Mouse (Mus musculus) adrenal gland, postnatal 0 days (tissue): ENCODE data around the gene Adh4. TPM values are rescaled to one million over a fixed set of nuclear protein-coding genes. Genes with fewer than 3 reads are reported as not detected.

Source experiments
- polyA plus RNA-seq: library from polyadenylated mRNA; unstranded; fragments of >200 nt; fragmentation: Nextera tagmentation; extraction: Ambion mirVana; gene quantifications from 2 replicates; pipeline ENCODE4 v1.2.1, GENCODE M21; 2015

Gene Adh4
- polyA plus RNA-seq, result 0.50 TPM in 1 of 2 replicates, not detected in the other

GRCm38 (mm10) chr3:138415121-138415690 is at the start of gene Adh4:
Gene Adh4 (plus strand): TSS chr3:138415466.

GRCm38 (mm10) chr3:138442612-138443464 is 27.6 kb downstream of the Adh4 start, which contains the start of gene Adh5:
Gene Adh5 (plus strand): TSS chr3:138443093.

Other genes with a start within 250 kb of the Adh4 start
- 0.08 TPM in 1 of 2 replicates, not detected in the other for gene 4930579F01Rik, start 221.6 kb upstream of the Adh4 start, polyA plus RNA-seq
- gene Adh7, start 197.7 kb upstream of the Adh4 start, polyA plus RNA-seq, result 54.8 and 93.7 TPM in 2 replicates
- 2,142 and 6,125 TPM in 2 replicates for gene Adh1, start 154.5 kb upstream of the Adh4 start, polyA plus RNA-seq
- gene Adh6a, start 102.2 kb upstream of the Adh4 start, polyA plus RNA-seq, result not detected in 2 replicates
- 0.09 and 0.19 TPM in 2 replicates for gene Adh6b, start 73.7 kb upstream of the Adh4 start, polyA plus RNA-seq
- 405 and 503 TPM in 2 replicates for gene Adh5, start 27.6 kb downstream of the Adh4 start, polyA plus RNA-seq
- 18.9 and 32.5 TPM in 2 replicates for gene Metap1, start 74.0 kb downstream of the Adh4 start, polyA plus RNA-seq
- gene Eif4e, start 110.7 kb downstream of the Adh4 start, polyA plus RNA-seq, result 121 and 178 TPM in 2 replicates